Mouse (Mus musculus): ENCODE measurements at regions not wholly inside any gene's neighbourhood (a gene's known extent, or its start where the extent isn't known, plus 50 kb on each side); places are given as distances from the start of the nearest gene placed in this dataset.
A peak's percentile ranks its signal among the peaks of the same experiment; 100 is the strongest.

DNA sequence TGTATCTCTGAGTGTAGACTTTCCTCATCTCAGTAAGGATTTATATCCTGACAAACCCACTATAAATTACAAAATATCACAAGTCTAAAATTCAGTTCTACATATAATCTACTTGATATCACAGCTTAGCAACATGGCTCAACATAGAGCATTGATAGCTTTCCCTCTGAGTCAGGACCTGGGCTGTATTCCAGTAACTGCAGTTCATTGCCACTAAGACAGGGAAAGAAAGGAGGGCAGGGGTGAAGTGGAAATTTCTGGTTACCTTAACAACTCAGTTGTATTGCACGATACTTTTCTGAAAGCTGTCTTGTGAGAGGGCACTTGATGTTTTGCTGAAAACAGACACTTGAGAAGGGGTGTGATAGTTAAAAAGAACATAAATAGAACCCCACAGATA is 635.0 kb downstream of the Utrn start:
- peak; percentile 37 for DNase-seq (ENCODE audit: low read depth)

DNA sequence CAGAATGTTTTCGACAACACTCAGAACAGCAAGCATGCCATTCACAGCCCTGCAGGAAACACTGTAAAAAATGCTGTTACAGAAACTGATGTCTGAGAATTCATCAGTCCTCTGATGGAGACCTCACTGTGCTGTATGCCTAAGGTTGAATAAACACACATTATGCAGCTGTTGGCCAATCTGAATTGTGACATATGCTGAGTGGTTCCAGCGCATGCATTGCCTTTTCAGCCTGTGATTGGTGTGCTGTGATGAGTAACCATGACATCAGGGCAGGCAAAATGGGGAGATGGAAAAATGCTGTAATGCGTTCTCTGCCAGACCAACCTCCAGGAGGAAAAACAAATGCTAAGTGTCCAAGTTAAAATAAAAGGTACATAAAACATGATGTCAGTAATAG is 620.3 kb downstream of the Utrn start:
- peak; percentile 64 for DNase-seq (ENCODE audit: low read depth)

DNA sequence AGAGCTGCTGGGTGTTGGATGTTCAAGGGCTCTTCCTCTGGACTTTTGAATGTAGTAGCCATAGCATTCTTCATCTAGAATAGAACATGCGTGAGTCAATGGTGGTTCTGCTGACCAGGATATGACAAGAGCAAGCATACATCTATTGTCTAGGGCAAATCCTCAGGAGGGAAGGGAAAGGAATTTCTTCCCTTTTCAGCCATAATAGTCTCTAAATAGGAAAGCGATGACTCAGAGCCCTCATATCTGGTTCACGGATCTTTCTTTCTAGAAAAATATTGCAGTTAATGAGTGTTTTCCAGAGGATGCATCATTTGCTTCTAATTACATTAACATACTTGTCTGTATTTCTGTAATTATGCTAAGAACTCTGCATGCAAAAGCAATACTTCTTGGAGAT is 615.9 kb downstream of the Utrn start:
- DNase-seq (ENCODE audit: low read depth), result no peak

DNA sequence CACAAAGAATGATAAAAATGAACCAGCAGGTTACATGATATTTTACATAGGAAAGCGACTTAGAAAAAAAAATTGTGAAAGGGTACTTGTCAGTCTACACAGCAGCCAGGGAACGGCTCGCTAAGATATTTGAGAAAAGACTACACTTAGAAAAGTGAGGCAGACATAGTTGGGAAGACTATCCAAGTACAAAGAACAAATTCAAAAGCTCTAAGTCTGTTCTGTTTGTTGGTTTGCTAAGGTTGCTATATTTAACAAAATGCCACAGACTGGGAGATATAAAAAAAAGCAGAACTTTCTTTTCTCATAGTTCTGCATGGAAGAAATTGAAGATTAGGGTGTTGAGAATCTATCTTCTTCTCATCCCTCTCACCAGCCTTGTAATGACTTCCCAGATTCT is 583.5 kb downstream of the Utrn start:
- no peak for DNase-seq (ENCODE audit: low read depth)

DNA sequence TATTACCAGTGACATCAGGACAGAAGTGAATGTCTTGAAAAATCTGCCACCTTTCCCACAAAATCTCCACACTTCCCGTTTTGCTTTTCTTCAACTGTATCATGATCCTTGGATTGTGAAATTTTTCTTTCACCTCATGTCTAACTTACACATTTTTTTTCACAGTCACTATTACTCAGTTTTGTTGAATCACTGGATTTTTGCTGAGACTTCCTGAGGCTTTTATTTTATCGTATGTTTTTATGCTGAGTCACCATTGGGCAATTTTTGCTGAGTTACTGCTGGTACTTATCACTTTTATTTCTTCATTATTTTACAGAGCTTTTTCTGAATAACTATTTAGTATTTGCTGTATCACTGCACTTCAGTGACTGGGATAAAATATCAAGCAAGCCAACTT is 570.3 kb downstream of the Utrn start:
- DNase-seq (ENCODE audit: low read depth), result peak; percentile 40

DNA sequence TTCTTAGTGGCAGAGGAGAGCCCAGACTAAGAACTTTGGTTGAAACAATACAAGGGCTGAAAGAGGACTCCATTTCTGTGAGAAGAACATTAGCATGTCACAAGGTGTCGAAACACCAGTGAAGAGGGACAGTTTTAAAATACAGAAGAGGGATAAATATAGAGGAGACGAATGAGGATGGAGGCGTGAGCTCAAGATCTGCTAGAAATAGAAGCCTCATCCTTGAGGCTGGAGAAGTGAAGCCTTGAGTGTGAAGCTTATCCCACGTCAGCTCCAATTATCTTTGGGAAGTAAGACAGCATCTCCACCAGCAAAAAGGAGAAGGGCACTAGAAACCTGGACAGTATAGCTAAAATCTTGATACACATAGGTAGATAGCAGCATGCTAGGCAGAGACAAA is 566.8 kb downstream of the Utrn start:
- DNase-seq (ENCODE audit: low read depth), result no peak

DNA sequence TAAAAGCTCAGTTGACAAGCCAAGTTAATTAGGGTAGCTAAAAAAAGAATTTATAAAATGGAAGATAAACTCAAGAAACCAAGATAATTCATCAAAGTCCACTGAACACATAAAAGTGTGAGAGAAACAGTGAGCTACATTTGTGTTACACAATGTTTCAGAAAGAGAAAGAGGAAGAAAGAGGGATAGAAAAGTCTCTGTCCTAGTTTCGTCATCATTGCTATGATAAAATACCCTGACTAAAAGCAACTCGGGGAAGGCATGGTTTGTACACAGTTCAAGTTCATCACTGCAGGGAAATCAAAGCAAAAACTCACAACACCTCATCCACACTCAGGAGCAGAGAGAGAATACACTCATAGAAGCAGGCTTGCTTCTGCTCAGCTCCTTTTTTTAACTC is 548.9 kb downstream of the Utrn start:
- DNase-seq (ENCODE audit: low read depth), result no peak

Measured in fibroblast of lung, adult 2 months (primary cell).